Mouse (Mus musculus): ENCODE measurements around the gene Cttnbp2. TPM values are rescaled to one million over a fixed set of nuclear protein-coding genes. Genes with fewer than 3 reads are reported as not detected.

Cttnbp2 gene
- 14.9 and 17.0 TPM in 2 replicates for polyA plus RNA-seq (2014; fragmentation: Nextera tagmentation; extraction: Ambion mirVana)

- H3K9me3 ChIP-seq (ENCODE audit: control insufficient read depth, low read length), result no peaks in the 10 kb centered on the region
- H3K27me3 ChIP-seq (replicated peaks; ENCODE audit: control insufficient read depth, insufficient read depth, low read length), result 0 out of 2 replicates have a peak, but pooled peaks cover 2% of the 10 kb centered on the region
- H3K4me3 ChIP-seq (ENCODE audit: low read depth, low read length), result peak within 1 kb of the TSS; percentile 56
- H3K36me3 ChIP-seq (ENCODE audit: control insufficient read depth, insufficient read depth, low read length), result no peaks in the 10 kb centered on the region
- peak; percentile 93 for ATAC-seq (replicated peaks; ENCODE audit: low FRiP score, low TSS enrichment, low read depth)
- peak within 1 kb of the TSS; percentile 88 for H3K4me2 ChIP-seq (ENCODE audit: low read length)
- H3K9ac ChIP-seq (ENCODE audit: low read length), result peak within 1 kb of the TSS; percentile 58
- no peak within 1 kb of the TSS for H3K27ac ChIP-seq (ENCODE audit: low read depth)
- peaks cover 4% of the 10 kb centered on the region; the same call in 1 of the 2 replicates for H3K4me1 ChIP-seq (replicated peaks; ENCODE audit: control insufficient read depth, insufficient read depth, low read length)
- WGBS, result 2% methylated on average over 68 of the region's 70 CpGs
- DNase-seq (ENCODE audit: low spot score), result peak; percentile 85
These were observed at the start of gene Cttnbp2 for GRCm38 (mm10) chr6:18514480-18515352. Gene Cttnbp2, minus strand, starts transcription at chr6:18514843.

GRCm38 (mm10) chr6:18559019-18559418 is 44.4 kb upstream of the Cttnbp2 start:
- no peak for DNase-seq (ENCODE audit: low spot score)
- ATAC-seq (replicated peaks; ENCODE audit: low FRiP score, low TSS enrichment, low read depth), result no peak
- WGBS, result 91% methylated on average over 1 of the region's 1 CpGs
- no peaks in the 10 kb centered on the region for H3K36me3 ChIP-seq (ENCODE audit: control insufficient read depth, insufficient read depth, low read length)
- no peak overlapping the region for H3K9ac ChIP-seq (ENCODE audit: low read length)
- H3K4me1 ChIP-seq (replicated peaks; ENCODE audit: control insufficient read depth, insufficient read depth, low read length), result no peaks in the 10 kb centered on the region
- no peak overlapping the region for H3K4me3 ChIP-seq (ENCODE audit: low read depth, low read length)
- H3K27ac ChIP-seq (ENCODE audit: low read depth), result no peak overlapping the region
- no peaks in the 10 kb centered on the region for H3K9me3 ChIP-seq (ENCODE audit: control insufficient read depth, low read length)
- no peak overlapping the region for H3K4me2 ChIP-seq (ENCODE audit: low read length)
- H3K27me3 ChIP-seq (replicated peaks; ENCODE audit: control insufficient read depth, insufficient read depth, low read length), result no peaks in the 10 kb centered on the region

GRCm38 (mm10) chr6:18547516-18548465 is 33.1 kb upstream of the Cttnbp2 start:
- H3K27ac ChIP-seq (ENCODE audit: low read depth), result no peak overlapping the region
- H3K9ac ChIP-seq (ENCODE audit: low read length), result no peak overlapping the region
- H3K9me3 ChIP-seq (ENCODE audit: control insufficient read depth, low read length), result no peaks in the 10 kb centered on the region
- WGBS, result 56% methylated on average over 24 of the region's 24 CpGs
- no peaks in the 10 kb centered on the region for H3K27me3 ChIP-seq (replicated peaks; ENCODE audit: control insufficient read depth, insufficient read depth, low read length)
- no peaks in the 10 kb centered on the region for H3K4me1 ChIP-seq (replicated peaks; ENCODE audit: control insufficient read depth, insufficient read depth, low read length)
- no peaks in the 10 kb centered on the region for H3K36me3 ChIP-seq (ENCODE audit: control insufficient read depth, insufficient read depth, low read length)
- no peak overlapping the region for H3K4me2 ChIP-seq (ENCODE audit: low read length)
- no peak for DNase-seq (ENCODE audit: low spot score)
- no peak overlapping the region for H3K4me3 ChIP-seq (ENCODE audit: low read depth, low read length)
- ATAC-seq (replicated peaks; ENCODE audit: low FRiP score, low TSS enrichment, low read depth), result no peak

- H3K36me3 ChIP-seq (ENCODE audit: control insufficient read depth, insufficient read depth, low read length), result no peaks in the 10 kb centered on the region
- H3K9ac ChIP-seq (ENCODE audit: low read length), result no peak overlapping the region
- WGBS, result 60% methylated on average over 2 of the region's 2 CpGs
- H3K27ac ChIP-seq (ENCODE audit: low read depth), result no peak overlapping the region
- ATAC-seq (replicated peaks; ENCODE audit: low FRiP score, low TSS enrichment, low read depth), result no peak
- H3K4me2 ChIP-seq (ENCODE audit: low read length), result no peak overlapping the region
- no peaks in the 10 kb centered on the region for H3K4me1 ChIP-seq (replicated peaks; ENCODE audit: control insufficient read depth, insufficient read depth, low read length)
- DNase-seq (ENCODE audit: low spot score), result no peak
- no peaks in the 10 kb centered on the region for H3K27me3 ChIP-seq (replicated peaks; ENCODE audit: control insufficient read depth, insufficient read depth, low read length)
- no peak overlapping the region for H3K4me3 ChIP-seq (ENCODE audit: low read depth, low read length)
- no peaks in the 10 kb centered on the region for H3K9me3 ChIP-seq (ENCODE audit: control insufficient read depth, low read length)
These were observed 29.2 kb upstream of the Cttnbp2 start for GRCm38 (mm10) chr6:18543878-18544277.

GRCm38 (mm10) chr6:18540396-18540795 is 25.8 kb upstream of the Cttnbp2 start:
- no peaks in the 10 kb centered on the region for H3K4me1 ChIP-seq (replicated peaks; ENCODE audit: control insufficient read depth, insufficient read depth, low read length)
- no peaks in the 10 kb centered on the region for H3K9me3 ChIP-seq (ENCODE audit: control insufficient read depth, low read length)
- ATAC-seq (replicated peaks; ENCODE audit: low FRiP score, low TSS enrichment, low read depth), result no peak
- H3K9ac ChIP-seq (ENCODE audit: low read length), result no peak overlapping the region
- no peaks in the 10 kb centered on the region for H3K27me3 ChIP-seq (replicated peaks; ENCODE audit: control insufficient read depth, insufficient read depth, low read length)
- no peak overlapping the region for H3K27ac ChIP-seq (ENCODE audit: low read depth)
- WGBS, result 23% methylated on average over 4 of the region's 4 CpGs
- no peak for DNase-seq (ENCODE audit: low spot score)
- no peaks in the 10 kb centered on the region for H3K36me3 ChIP-seq (ENCODE audit: control insufficient read depth, insufficient read depth, low read length)
- no peak overlapping the region for H3K4me3 ChIP-seq (ENCODE audit: low read depth, low read length)
- no peak overlapping the region for H3K4me2 ChIP-seq (ENCODE audit: low read length)

- H3K9me3 ChIP-seq (ENCODE audit: control insufficient read depth, low read length), result no peaks in the 10 kb centered on the region
These were observed 15.8 kb upstream of the Cttnbp2 start for GRCm38 (mm10) chr6:18530394-18530793.

GRCm38 (mm10) chr6:18517626-18518025 is 3.0 kb upstream of the Cttnbp2 start:
- no peak overlapping the region for H3K4me2 ChIP-seq (ENCODE audit: low read length)
- 0 out of 2 replicates have a peak, but pooled peaks cover 2% of the 10 kb centered on the region for H3K27me3 ChIP-seq (replicated peaks; ENCODE audit: control insufficient read depth, insufficient read depth, low read length)
- H3K9ac ChIP-seq (ENCODE audit: low read length), result no peak overlapping the region
- no peak overlapping the region for H3K4me3 ChIP-seq (ENCODE audit: low read depth, low read length)
- WGBS, result 73% methylated on average over 2 of the region's 2 CpGs
- ATAC-seq (replicated peaks; ENCODE audit: low FRiP score, low TSS enrichment, low read depth) (no peak), DNase-seq (ENCODE audit: low spot score) (no peak)
- H3K4me1 ChIP-seq (replicated peaks; ENCODE audit: control insufficient read depth, insufficient read depth, low read length), result peaks cover 4% of the 10 kb centered on the region; the same call in 1 of the 2 replicates
- H3K27ac ChIP-seq (ENCODE audit: low read depth), result no peak overlapping the region
- no peaks in the 10 kb centered on the region for H3K9me3 ChIP-seq (ENCODE audit: control insufficient read depth, low read length)
- no peaks in the 10 kb centered on the region for H3K36me3 ChIP-seq (ENCODE audit: control insufficient read depth, insufficient read depth, low read length)

More at GRCm38 (mm10) chr6:18530394-18530793, 15.8 kb upstream of the Cttnbp2 start:
- H3K27me3 ChIP-seq (replicated peaks; ENCODE audit: control insufficient read depth, insufficient read depth, low read length), result no peaks in the 10 kb centered on the region
- WGBS, result 81% methylated on average over 3 of the region's 3 CpGs
- ATAC-seq (replicated peaks; ENCODE audit: low FRiP score, low TSS enrichment, low read depth) (no peak), DNase-seq (ENCODE audit: low spot score) (no peak)
- no peak overlapping the region for H3K4me3 ChIP-seq (ENCODE audit: low read depth, low read length)
- H3K27ac ChIP-seq (ENCODE audit: low read depth), result no peak overlapping the region
- H3K4me1 ChIP-seq (replicated peaks; ENCODE audit: control insufficient read depth, insufficient read depth, low read length), result no peaks in the 10 kb centered on the region
- no peak overlapping the region for H3K9ac ChIP-seq (ENCODE audit: low read length)
- no peaks in the 10 kb centered on the region for H3K36me3 ChIP-seq (ENCODE audit: control insufficient read depth, insufficient read depth, low read length)
- H3K4me2 ChIP-seq (ENCODE audit: low read length), result no peak overlapping the region
